Mouse (Mus musculus) heart, embryonic 16.5 days (tissue): ENCODE results near the gene 4921517D22Rik. TPM values are rescaled to one million over a fixed set of nuclear protein-coding genes. Genes with fewer than 3 reads are reported as not detected.
"Not testable (repeated sequence)": the region's sequence is repeated elsewhere in the genome, so short reads cannot be mapped to it uniquely, and the experiment has no call there.

Experiments
- ATAC-seq: fragments of 200-750 bp; cut with Nextera tagmentation; replicated peaks from 2 replicates; pipeline ENCODE4 v1.8.0; 2017; ENCODE audit warnings: moderate number of reproducible peaks; ENCODE audit not compliant: insufficient read depth, low FRiP score; ENCODE audit errors: extremely low read depth
- H3K27ac ChIP-seq: fragments of 300-500 bp; sonication (generic); 2 replicates; pipeline ENCODE4 v1.5.1; 2014; ENCODE audit warnings: mild to moderate bottlenecking, low read length, control low read depth, moderate library complexity
- H3K27me3 ChIP-seq: fragments of 300-500 bp; sonication (generic); 2 replicates; pipeline ENCODE4 v1.6.1; 2014; ENCODE audit warnings: low read length, mixed read lengths; ENCODE audit not compliant: control insufficient read depth, insufficient read depth
- H3K36me3 ChIP-seq: fragments of 300-500 bp; sonication (generic); 2 replicates; pipeline ENCODE4 v1.6.1; 2014; ENCODE audit not compliant: control insufficient read depth, insufficient read depth
- H3K4me1 ChIP-seq: fragments of 300-500 bp; sonication (generic); 2 replicates; pipeline ENCODE4 v1.6.1; 2014; ENCODE audit warnings: low read length, mixed read lengths; ENCODE audit not compliant: control insufficient read depth, insufficient read depth
- H3K4me2 ChIP-seq: fragments of 300-500 bp; sonication (generic); 2 replicates; pipeline ENCODE4 v1.6.1; 2014; ENCODE audit warnings: low read depth, mild to moderate bottlenecking, control low read depth, low read length
- H3K4me3 ChIP-seq: fragments of 300-500 bp; sonication (generic); 2 replicates; pipeline ENCODE4 v1.5.1; 2014; ENCODE audit warnings: mild to moderate bottlenecking, control low read depth, low read length
- H3K9ac ChIP-seq: fragments of 300-500 bp; sonication (generic); 2 replicates; pipeline ENCODE4 v1.6.1; 2014; ENCODE audit warnings: low read length, control low read depth
- H3K9me3 ChIP-seq: fragments of 300-500 bp; sonication (generic); replicated peaks from 2 replicates; pipeline ENCODE4 v1.6.1; 2016; ENCODE audit warnings: low read length; ENCODE audit not compliant: control insufficient read depth
- WGBS: fragments of 180-500 bp; shearing (Covaris S2); extraction: QIAGEN DNeasy Blood & Tissue Kit; methylation state at CpG from one replicate; pipeline ENCODE4 v1.1.7; 2014; 5-methylcytosine and 5-hydroxymethylcytosine counted together
- polyA plus RNA-seq: library from polyadenylated mRNA; unstranded; fragments of >200 nt; fragmentation: Nextera tagmentation; extraction: Ambion mirVana; gene quantifications from 2 replicates; pipeline ENCODE4 v1.2.1, GENCODE M21; 2015

The 4921517D22Rik gene
- polyA plus RNA-seq, 1 experiment from 2014 or later, result not detected

DNA sequence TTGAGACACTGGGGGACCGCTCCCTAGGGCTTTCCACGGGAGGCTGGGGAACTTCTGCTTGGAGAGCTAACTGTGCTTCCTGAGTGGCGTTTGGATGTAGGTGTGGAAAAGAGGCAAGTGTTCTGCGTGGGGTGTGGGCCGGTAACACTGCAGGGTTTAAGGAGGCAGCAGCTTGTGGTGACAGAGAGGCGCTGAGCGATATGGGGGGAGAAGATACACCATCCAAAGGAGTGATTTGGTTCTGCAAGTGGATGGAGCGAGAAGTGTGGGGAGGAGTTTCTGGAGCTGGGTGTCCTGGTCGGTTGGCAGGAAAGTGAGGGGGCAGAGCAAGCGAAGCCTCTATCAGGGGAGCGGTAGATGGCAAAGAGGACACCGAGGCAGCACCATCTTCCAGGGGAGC, 9.6 kb upstream of the 4921517D22Rik start:
- Histone ChIP-seq H3K27ac (no peak overlapping the region), H3K4me3 (no peak overlapping the region), H3K9me3 (no peaks in the 10 kb centered on the region), H3K4me2 (no peak overlapping the region), H3K4me1 (no peaks in the 10 kb centered on the region), H3K27me3 (0 out of 2 replicates have a peak, but pooled peaks cover 3% of the 10 kb centered on the region), H3K36me3 (no peaks in the 10 kb centered on the region), H3K9ac (no peak overlapping the region)
- WGBS, result 71% methylated on average over 12 of the region's 12 CpGs
- ATAC-seq, result no peak

DNA sequence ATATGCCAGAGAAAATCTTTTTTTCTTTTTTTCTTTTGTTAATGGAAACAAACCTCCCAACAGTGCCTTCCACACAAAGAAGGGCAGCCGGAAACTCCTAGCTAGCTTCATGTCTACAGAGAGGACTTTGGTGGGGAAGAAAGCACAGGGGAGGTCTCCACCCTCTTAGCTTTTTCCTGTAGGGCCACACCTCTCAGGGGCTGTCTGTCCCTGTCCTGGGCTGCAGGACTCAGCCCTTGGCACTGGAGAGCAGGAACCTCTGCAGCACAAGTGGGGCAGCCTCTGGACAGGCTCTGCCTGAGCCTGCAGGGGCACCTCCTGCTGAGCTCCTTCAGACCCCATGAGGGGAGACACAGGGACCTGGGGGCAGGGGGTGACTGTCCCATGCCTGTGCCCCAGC, 6.2 kb upstream of the 4921517D22Rik start:
- not testable (repeated sequence) for H3K27ac ChIP-seq, H3K4me3 ChIP-seq, H3K4me2 ChIP-seq, H3K36me3 ChIP-seq, H3K9ac ChIP-seq, H3K9me3 ChIP-seq, H3K4me1 ChIP-seq, ATAC-seq, H3K27me3 ChIP-seq
- 64% methylated on average over 1 of the region's 1 CpGs for whole genome bisulfite sequencing

DNA sequence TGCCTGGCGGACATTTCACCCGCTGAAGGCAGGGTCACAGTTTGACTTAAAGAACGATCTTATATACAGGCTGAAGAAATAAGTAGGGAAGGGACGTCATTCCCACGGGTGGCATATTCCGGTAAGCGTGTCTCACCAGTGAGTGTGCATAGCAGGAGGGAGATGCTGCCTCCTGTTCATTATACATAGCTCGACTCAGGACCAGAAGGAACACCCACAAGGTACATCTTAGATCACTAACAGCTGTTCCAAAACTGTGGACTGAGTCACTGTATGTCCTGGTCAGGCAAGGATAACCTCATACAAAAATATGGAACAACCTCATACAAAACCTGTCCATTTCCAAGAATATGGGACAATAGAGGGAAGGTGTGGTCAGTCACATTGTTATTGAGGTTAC, 5.2 kb upstream of the 4921517D22Rik start:
- Histone ChIP-seq H3K27me3 (0 out of 2 replicates have a peak, but pooled peaks cover 3% of the 10 kb centered on the region), H3K4me1 (no peaks in the 10 kb centered on the region), H3K9ac (no peak overlapping the region), H3K27ac (no peak overlapping the region), H3K4me2 (no peak overlapping the region), H3K9me3 (no peaks in the 10 kb centered on the region), H3K36me3 (no peaks in the 10 kb centered on the region), H3K4me3 (no peak overlapping the region)
- no peak for ATAC-seq
- 88% methylated on average over 8 of the region's 8 CpGs for WGBS

DNA sequence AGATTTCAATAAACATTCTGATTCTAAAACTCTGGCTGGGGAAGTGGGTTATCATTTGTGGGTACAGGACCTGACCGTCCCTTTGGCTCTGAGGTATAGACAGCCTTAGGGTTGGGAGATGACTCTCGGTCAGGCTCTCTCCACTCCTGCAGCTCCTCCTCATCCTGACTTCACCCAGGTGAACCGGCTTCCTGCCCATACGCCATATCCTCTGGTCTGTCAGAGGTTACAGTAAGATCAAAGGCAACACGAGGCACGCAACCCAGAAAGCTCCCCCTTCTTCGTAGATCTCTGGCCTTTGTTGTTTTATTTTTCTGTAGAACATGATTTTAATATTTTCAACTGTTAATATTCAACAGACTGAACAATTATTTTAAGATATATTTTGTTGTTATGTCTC, 1.9 kb upstream of the 4921517D22Rik start:
- Histone ChIP-seq H3K9ac (no peak overlapping the region), H3K27me3 (no peaks in the 10 kb centered on the region), H3K4me2 (no peak overlapping the region), H3K4me3 (no peak overlapping the region), H3K36me3 (no peaks in the 10 kb centered on the region), H3K27ac (no peak overlapping the region), H3K9me3 (no peaks in the 10 kb centered on the region), H3K4me1 (no peaks in the 10 kb centered on the region)
- whole genome bisulfite sequencing, result 76% methylated on average over 7 of the region's 7 CpGs
- ATAC-seq, result no peak

DNA sequence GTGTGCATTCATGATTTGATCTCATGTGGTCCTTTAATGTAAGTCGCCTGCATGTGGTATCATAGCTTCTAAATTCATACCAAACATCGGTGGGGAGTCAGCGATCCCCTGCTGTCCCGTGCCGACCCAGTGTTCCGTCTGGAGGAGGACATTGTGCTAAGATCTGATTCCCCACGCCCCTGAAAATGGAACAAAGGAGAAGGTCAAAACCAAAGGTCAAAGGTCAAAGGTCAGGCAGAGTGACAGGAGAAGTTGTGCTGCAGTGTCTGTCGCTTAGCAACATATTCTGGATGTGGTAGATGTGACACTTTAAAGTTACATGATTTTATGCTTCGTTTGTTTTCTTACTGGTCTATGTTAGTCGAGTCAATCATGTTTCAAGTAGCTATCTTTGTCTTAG, 2.4 kb downstream of the 4921517D22Rik start:
- 77% methylated on average over 10 of the region's 10 CpGs for WGBS
- no peaks in the 10 kb centered on the region for H3K9me3 ChIP-seq
- no peak for ATAC-seq
- H3K4me1 ChIP-seq, result peaks cover 17% of the 10 kb centered on the region
- no peak overlapping the region for H3K4me3 ChIP-seq
- no peak overlapping the region for H3K9ac ChIP-seq
- H3K27ac ChIP-seq, result no peak overlapping the region
- H3K27me3 ChIP-seq, result no peaks in the 10 kb centered on the region
- H3K4me2 ChIP-seq, result no peak overlapping the region
- no peaks in the 10 kb centered on the region for H3K36me3 ChIP-seq

DNA sequence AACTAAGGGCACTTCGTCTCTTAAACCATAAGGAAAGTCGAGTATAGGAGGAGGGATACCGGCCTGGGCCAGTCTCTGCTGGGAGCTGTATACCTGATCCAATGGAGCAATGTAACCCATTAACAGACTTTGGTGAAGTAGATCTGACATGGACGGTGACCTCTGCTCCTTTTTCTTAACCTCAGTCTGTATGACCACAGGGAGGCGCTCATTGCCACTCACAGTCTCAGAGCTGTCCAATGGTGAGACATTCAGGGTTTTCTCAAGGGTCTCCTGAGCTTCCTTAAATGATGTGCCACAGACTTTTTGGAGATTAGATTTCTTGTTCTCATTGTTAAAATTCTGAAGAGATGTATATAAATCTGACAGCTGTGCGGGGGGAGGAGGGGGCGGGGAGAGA, 3.3 kb downstream of the 4921517D22Rik start:
- H3K36me3 ChIP-seq, result no peaks in the 10 kb centered on the region
- WGBS, result 83% methylated on average over 7 of the region's 7 CpGs
- no peak overlapping the region for H3K4me3 ChIP-seq
- H3K9me3 ChIP-seq, result no peaks in the 10 kb centered on the region
- H3K27ac ChIP-seq, result no peak overlapping the region
- H3K4me1 ChIP-seq, result peaks cover 17% of the 10 kb centered on the region
- H3K27me3 ChIP-seq, result no peaks in the 10 kb centered on the region
- ATAC-seq, result no peak
- H3K4me2 ChIP-seq, result no peak overlapping the region
- no peak overlapping the region for H3K9ac ChIP-seq

DNA sequence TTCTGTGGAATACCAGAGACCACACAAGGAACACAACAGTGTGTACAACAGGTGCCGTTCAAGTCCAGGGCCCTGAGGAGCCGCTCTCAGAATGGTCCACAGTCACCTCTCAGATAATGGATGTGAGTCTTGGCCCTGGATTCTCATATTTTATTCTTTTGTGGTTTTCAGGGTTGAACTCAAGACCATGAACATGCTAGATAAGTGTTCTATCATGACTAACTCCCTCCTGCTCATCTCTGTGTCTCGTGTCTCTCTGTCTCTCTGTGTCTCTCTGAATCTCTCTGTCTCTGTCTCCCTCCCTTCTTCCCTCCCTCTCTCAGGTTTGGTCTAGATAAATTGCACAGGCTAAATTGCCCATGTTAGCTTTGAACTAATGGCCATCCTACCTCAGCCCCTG, 4.1 kb downstream of the 4921517D22Rik start:
- ATAC-seq, result no peak
- 87% methylated on average over 3 of the region's 3 CpGs for WGBS
- no peaks in the 10 kb centered on the region for H3K27me3 ChIP-seq

DNA sequence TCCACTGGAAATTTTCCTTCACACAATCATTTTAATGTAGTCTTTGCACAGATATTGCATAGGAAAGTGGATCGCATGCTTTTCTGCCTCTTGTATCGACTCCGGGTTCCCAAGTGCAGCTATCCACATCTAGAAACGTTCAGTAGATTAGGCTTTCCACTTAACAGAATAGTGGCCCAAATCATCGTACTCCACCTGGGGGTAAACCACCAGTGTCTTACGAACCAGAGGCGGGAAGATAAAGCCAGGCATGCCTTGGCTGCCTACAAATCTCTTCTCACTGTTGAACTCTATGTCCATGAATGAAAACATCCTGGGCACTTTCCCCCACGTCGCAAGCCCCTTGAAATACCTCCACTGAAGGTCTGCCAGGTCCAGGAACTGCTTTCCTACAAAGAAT, 4.6 kb downstream of the 4921517D22Rik start:
- Histone ChIP-seq H3K9me3 (no peaks in the 10 kb centered on the region), H3K4me3 (no peak overlapping the region), H3K27me3 (no peaks in the 10 kb centered on the region), H3K4me2 (no peak overlapping the region), H3K4me1 (peaks cover 17% of the 10 kb centered on the region), H3K27ac (peak overlapping the region; percentile 10), H3K36me3 (no peaks in the 10 kb centered on the region), H3K9ac (no peak overlapping the region)
- no peak for ATAC-seq
- 56% methylated on average over 9 of the region's 9 CpGs for WGBS

More for the DNA sequence above, 4.1 kb downstream of the 4921517D22Rik start:
- H3K36me3 ChIP-seq, result no peaks in the 10 kb centered on the region
- no peak overlapping the region for H3K9ac ChIP-seq
- H3K4me2 ChIP-seq, result no peak overlapping the region
- H3K27ac ChIP-seq, result no peak overlapping the region
- peaks cover 17% of the 10 kb centered on the region for H3K4me1 ChIP-seq
- H3K4me3 ChIP-seq, result no peak overlapping the region
- no peaks in the 10 kb centered on the region for H3K9me3 ChIP-seq

DNA sequence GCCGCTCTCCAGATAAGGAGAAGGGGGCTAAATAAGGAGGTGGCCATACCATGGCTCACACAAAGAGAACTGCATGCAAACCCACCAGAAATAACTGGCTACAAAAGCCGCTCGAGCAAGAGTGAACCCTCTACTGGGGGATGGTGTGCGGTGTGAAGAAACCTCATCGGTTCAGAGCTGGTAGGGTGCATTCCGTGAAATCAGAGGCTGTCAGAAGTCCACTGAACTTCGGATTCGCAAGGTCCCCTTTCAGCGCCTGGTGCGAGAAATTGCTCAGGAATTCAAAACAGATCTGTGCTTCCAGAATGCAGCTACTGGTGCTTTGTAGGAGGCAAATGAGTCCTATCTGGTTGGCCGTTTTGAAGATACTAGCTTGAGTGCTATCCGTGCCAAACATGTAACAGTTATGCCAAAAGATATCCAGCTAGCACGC, 5.6 kb downstream of the 4921517D22Rik start:
- peak; percentile 77 for ATAC-seq
- H3K4me2 ChIP-seq, result peak overlapping the region; percentile 64
- peaks cover 17% of the 10 kb centered on the region for H3K4me1 ChIP-seq
- no peaks in the 10 kb centered on the region for H3K9me3 ChIP-seq
- peak overlapping the region; percentile 40 for H3K4me3 ChIP-seq
- WGBS, result 29% methylated on average over 13 of the region's 13 CpGs
- peak overlapping the region; percentile 95 for H3K27ac ChIP-seq
- H3K36me3 ChIP-seq, result no peaks in the 10 kb centered on the region
- H3K9ac ChIP-seq, result peak overlapping the region; percentile 59
- H3K27me3 ChIP-seq, result no peaks in the 10 kb centered on the region

DNA sequence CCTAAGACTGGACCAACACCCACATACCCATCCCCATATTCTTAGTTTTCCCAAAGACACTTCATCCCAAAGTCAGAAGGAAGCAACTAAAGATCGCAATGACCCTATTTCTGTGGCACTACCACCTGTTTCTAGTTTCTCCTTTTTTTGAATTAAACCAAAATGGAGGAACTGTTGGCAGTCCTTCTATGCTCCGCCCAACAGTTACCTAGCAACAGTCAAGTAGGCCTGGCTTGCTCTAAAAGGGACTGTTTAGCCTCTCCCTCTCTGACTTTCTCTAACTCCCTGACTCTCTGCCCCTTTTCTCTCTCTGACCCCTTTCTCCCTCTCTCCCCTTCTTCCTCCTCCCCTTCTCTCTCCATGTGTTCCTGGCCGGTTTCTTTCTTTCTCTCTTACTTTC, 8.7 kb downstream of the 4921517D22Rik start:
- H3K9me3 ChIP-seq, result no peaks in the 10 kb centered on the region
- WGBS, result 77% methylated on average over 3 of the region's 3 CpGs
- ATAC-seq, result no peak

More for the DNA sequence above, 8.7 kb downstream of the 4921517D22Rik start:
- no peak overlapping the region for H3K4me2 ChIP-seq
- H3K36me3 ChIP-seq, result no peaks in the 10 kb centered on the region
- H3K4me1 ChIP-seq, result peaks cover 17% of the 10 kb centered on the region
- H3K27ac ChIP-seq, result no peak overlapping the region
- H3K27me3 ChIP-seq, result no peaks in the 10 kb centered on the region
- no peak overlapping the region for H3K4me3 ChIP-seq
- no peak overlapping the region for H3K9ac ChIP-seq
